Mouse (Mus musculus): ENCODE results near the gene Mier2. TPM values are rescaled to one million over a fixed set of nuclear protein-coding genes. Genes with fewer than 3 reads are reported as not detected.

Gene Mier2
- total and polyA plus RNA-seq, 3 experiments, result 22.4 to 30.2 (median 26.7) TPM

GRCm38 (mm10) chr10:79506709-79507108, 48.3 kb downstream of the Mier2 start (continued):
- no peak for TF ChIP-seq JUN (IDR thresholded peaks at IDR 0.05; ENCODE audit: insufficient read depth, low read depth, low read length)
- TF ChIP-seq POLR2A (IDR thresholded peaks at IDR 0.05; ENCODE audit: low read depth, low read length), result no peak
- no peak for TF ChIP-seq ZKSCAN1 (IDR thresholded peaks at IDR 0.05; ENCODE audit: borderline replicate concordance, low read depth, low read length)
- TF ChIP-seq E2F4 (IDR thresholded peaks at IDR 0.05; ENCODE audit: insufficient replicate concordance, low read depth, low read length), result no peak
- TF ChIP-seq ZMIZ1 (IDR thresholded peaks at IDR 0.05; ENCODE audit: low read depth, low read length), result no peak
- TF ChIP-seq MXI1 (IDR thresholded peaks at IDR 0.05; ENCODE audit: low read depth, low read length), result no peak
- no peak for TF ChIP-seq CHD2 (IDR thresholded peaks at IDR 0.05; ENCODE audit: low read length)
- no peak for TF ChIP-seq CTCF (conservative IDR thresholded peaks at IDR 0.05 in 1 of 2, IDR thresholded peaks at IDR 0.05 in 1 of 2; ENCODE audit: low read depth in 2 of 2, low read length in 2 of 2)
- TF ChIP-seq ETS1 (conservative IDR thresholded peaks at IDR 0.05; ENCODE audit: low read depth, low read length), result 0 out of 2 replicates have a peak, but pooled peaks have one; percentile 25
- no peak for TF ChIP-seq MEF2A (IDR thresholded peaks at IDR 0.05; ENCODE audit: borderline replicate concordance, low read depth, low read length)
- no peak for TF ChIP-seq MAZ (IDR thresholded peaks at IDR 0.05; ENCODE audit: low read depth, low read length)
- TF ChIP-seq MAFK (IDR thresholded peaks at IDR 0.05; ENCODE audit: insufficient replicate concordance, low read length), result 0 out of 2 replicates have a peak, but pooled peaks have one; percentile 5
- TF ChIP-seq GABPA (IDR thresholded peaks at IDR 0.05; ENCODE audit: insufficient replicate concordance, low read depth, low read length), result no peak
- TF ChIP-seq JUND (conservative IDR thresholded peaks at IDR 0.05; ENCODE audit: low read depth, low read length), result 0 out of 2 replicates have a peak, but pooled peaks have one; percentile 30
- TF ChIP-seq UBTF (IDR thresholded peaks at IDR 0.05; ENCODE audit: low read depth, low read length), result no peak
- TF ChIP-seq TCF12 (IDR thresholded peaks at IDR 0.05; ENCODE audit: low read depth, low read length), result peak; percentile 62; the same call in 1 of the 2 replicates
- TF ChIP-seq KAT2A (IDR thresholded peaks at IDR 0.05; ENCODE audit: insufficient replicate concordance, low read length), result no peak
- TF ChIP-seq USF1 (IDR thresholded peaks at IDR 0.05; ENCODE audit: low read depth, low read length), result no peak
- TF ChIP-seq NELFE (IDR thresholded peaks at IDR 0.05; ENCODE audit: low read depth, low read length), result no peak
- no peak for TF ChIP-seq CHD1 (IDR thresholded peaks at IDR 0.05; ENCODE audit: low read depth, low read length)

GRCm38 (mm10) chr10:79502830-79503644, 52.0 kb downstream of the Mier2 start:
- DNase-seq (ENCODE audit: extremely low read depth), result peak; percentile 67
- H3K27me3 ChIP-seq (replicated peaks), result no peaks in the 10 kb centered on the region
- H3K4me1 ChIP-seq (ENCODE audit: control insufficient read depth in 1 of 2, insufficient read depth in 2 of 2), result peaks cover 0 to 17% of the 10 kb centered on the region in 2 experiments; a peak in 3 of 4 replicates
- dilution Hi-C loops (cut with MboI; ENCODE audit: extremely low pct_ligation_motif_present, extremely low pct_unique_long_range_greater_than_20kb, low sequenced_read_pairs) (no loop called here), in situ Hi-C loops (cut with MboI; ENCODE audit: low pct_ligation_motif_present, low pct_unique_long_range_greater_than_20kb, low sequenced_read_pairs) (loop anchor here (25.0 kb wide), 1 partner anchor 91 kb away; no protein-coding TSS in a partner anchor)
- H3K9ac ChIP-seq (ENCODE audit: insufficient read depth, low read depth), result no peak overlapping the region
- H3K27ac ChIP-seq (ENCODE audit: insufficient read depth, low read depth), result no peak overlapping the region
- H3K79me2 ChIP-seq (replicated peaks; ENCODE audit: control insufficient read depth, extremely low read depth, insufficient read depth, poor library complexity, severe bottlenecking), result no peaks in the 10 kb centered on the region
- no peak overlapping the region for H3K4me3 ChIP-seq (replicated peaks in 1 of 3; ENCODE audit: low read depth in 2 of 3, low read length in 2 of 3, poor library complexity in 1 of 3)
- no peak for TF ChIP-seq ZNF384 (IDR thresholded peaks at IDR 0.05; ENCODE audit: low read depth, low read length)
- no peak for TF ChIP-seq TCF12 (IDR thresholded peaks at IDR 0.05; ENCODE audit: low read depth, low read length)
- 0 out of 2 replicates have a peak, but pooled peaks have one; percentile 24 for TF ChIP-seq ZC3H11A (IDR thresholded peaks at IDR 0.05; ENCODE audit: low read depth, low read length)
- no peak for TF ChIP-seq NRF1 (IDR thresholded peaks at IDR 0.05; ENCODE audit: low read depth, low read length)
- no peak for TF ChIP-seq USF1 (IDR thresholded peaks at IDR 0.05; ENCODE audit: low read depth, low read length)
- no peak for TF ChIP-seq CHD2 (IDR thresholded peaks at IDR 0.05; ENCODE audit: low read length)
- TF ChIP-seq RAD21 (IDR thresholded peaks at IDR 0.05; ENCODE audit: low read depth, low read length), result peak; percentile 86
- no peak for TF ChIP-seq TBP (conservative IDR thresholded peaks at IDR 0.05; ENCODE audit: low read depth, low read length)
- TF ChIP-seq SMC3 (IDR thresholded peaks at IDR 0.05; ENCODE audit: low read depth, low read length), result peak; percentile 73
- no peak for TF ChIP-seq HCFC1 (IDR thresholded peaks at IDR 0.05; ENCODE audit: low read depth, low read length)
- TF ChIP-seq CTCF (conservative IDR thresholded peaks at IDR 0.05 in 1 of 2, IDR thresholded peaks at IDR 0.05 in 1 of 2; ENCODE audit: low read depth in 2 of 2, low read length in 2 of 2), result peak; percentile 46 to 84
- TF ChIP-seq JUN (IDR thresholded peaks at IDR 0.05; ENCODE audit: insufficient read depth, low read depth, low read length), result no peak
- TF ChIP-seq MAFK (IDR thresholded peaks at IDR 0.05; ENCODE audit: insufficient replicate concordance, low read length), result no peak
- no peak for TF ChIP-seq EP300 (IDR thresholded peaks at IDR 0.05; ENCODE audit: low read length)
- no peak for TF ChIP-seq IRF4 (IDR thresholded peaks at IDR 0.05; ENCODE audit: low read depth, low read length)
- no peak for TF ChIP-seq MAZ (IDR thresholded peaks at IDR 0.05; ENCODE audit: low read depth, low read length)
- no peaks in the 10 kb centered on the region for H3K36me3 ChIP-seq (replicated peaks in 1 of 2; ENCODE audit: control insufficient read depth in 1 of 2, insufficient read depth in 1 of 2, low read length in 1 of 2)
- no peak overlapping the region for H3K4me2 ChIP-seq (ENCODE audit: insufficient read depth, low read depth, poor library complexity, severe bottlenecking)
- no peaks in the 10 kb centered on the region for H3K9me3 ChIP-seq (replicated peaks; ENCODE audit: low read length)
